Mouse (Mus musculus) bone marrow, adult 2 months (tissue): ENCODE data around the gene Col9a3.

Experiments used
- CTCF ChIP-seq: fragments of 200-500 bp; IDR thresholded peaks from 2 replicates; pipeline ENCODE4 v1.5.1; 2011; ENCODE audit warnings: low read length, control low read depth; ENCODE audit not compliant: control insufficient read depth, insufficient read depth
- POLR2A ChIP-seq: fragments of 200-500 bp; IDR thresholded peaks from 2 replicates; pipeline ENCODE4 v1.6.1; 2011; ENCODE audit warnings: low read depth, mild to moderate bottlenecking, control low read depth, low read length, borderline replicate concordance; ENCODE audit not compliant: control insufficient read depth

DNA sequence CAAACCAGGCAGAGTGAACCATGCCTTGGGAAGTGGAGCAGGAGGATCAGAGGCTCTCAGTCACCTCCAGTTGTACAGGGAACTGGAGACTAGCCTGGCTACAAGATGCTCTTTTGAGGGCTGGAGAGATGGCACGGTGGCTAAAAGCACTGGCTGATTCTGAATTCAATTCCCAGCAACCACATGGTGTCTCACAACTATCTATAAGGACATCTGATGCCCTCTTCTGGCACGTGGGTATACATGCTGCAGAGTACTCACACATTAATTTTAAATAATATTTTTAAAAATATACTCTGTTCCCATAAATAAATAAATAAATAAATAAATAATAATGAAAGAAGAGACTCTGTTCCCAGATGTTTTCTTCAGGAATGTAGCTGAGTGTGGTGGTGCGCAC lies 42.4 kb upstream of the Col9a3 start:
- no peak for TF ChIP-seq POLR2A
- TF ChIP-seq CTCF: no peak
